Mouse (Mus musculus): ENCODE results near the gene Uck1.

GRCm38 (mm10) chr2:32302952-32303351, 43.0 kb upstream of the Uck1 start:
- TF ChIP-seq CTCF (IDR thresholded peaks at IDR 0.05; ENCODE audit: control insufficient read depth, insufficient read depth, insufficient read length) (no peak), USF1 (IDR thresholded peaks at IDR 0.05; ENCODE audit: low read depth) (no peak), MYOG (IDR thresholded peaks at IDR 0.05; ENCODE audit: control insufficient read depth, extremely low read depth, insufficient read length) (no peak), CEBPB (IDR thresholded peaks at IDR 0.05; ENCODE audit: low read depth) (no peak), MAX (IDR thresholded peaks at IDR 0.05) (no peak), MYOD1 (IDR thresholded peaks at IDR 0.05; ENCODE audit: control insufficient read depth, insufficient read length, low read depth) (no peak), FOSL1 (IDR thresholded peaks at IDR 0.05; ENCODE audit: insufficient read depth, low read length, poor library complexity, severe bottlenecking) (no peak)
